Mouse (Mus musculus) liver, embryonic 14.5 days (tissue): ENCODE measurements around the gene Faap24. TPM values are rescaled to one million over a fixed set of nuclear protein-coding genes. Genes with fewer than 3 reads are reported as not detected.
A peak's percentile ranks its signal among the peaks of the same experiment; 100 is the strongest.

Experiments used
- ATAC-seq: fragments of 200-750 bp; cut with Nextera tagmentation; 2 replicates; pipeline ENCODE4 v1.8.0; 2017; ENCODE audit warnings: moderate number of reproducible peaks, mild to moderate bottlenecking, moderate library complexity; ENCODE audit not compliant: insufficient read depth
- DNase-seq, 3 experiments: peaks; one replicate each; pipeline ENCODE4 v3.0.0-alpha.2; 2012 to 2013; ENCODE audit warnings: low read depth in 3 of 3, low spot score in 3 of 3
- H3K27ac ChIP-seq: fragments of 300-500 bp; sonication (generic); 2 replicates; pipeline ENCODE4 v1.5.1; 2014; ENCODE audit warnings: moderate library complexity, mild to moderate bottlenecking, control low read depth, inconsistent platforms
- H3K27me3 ChIP-seq: fragments of 300-500 bp; sonication (generic); 2 replicates; pipeline ENCODE4 v1.6.1; 2014; ENCODE audit warnings: mild to moderate bottlenecking, low read length, moderate library complexity; ENCODE audit not compliant: control insufficient read depth, insufficient read depth
- H3K36me3 ChIP-seq: fragments of 300-500 bp; sonication (generic); replicated peaks from 2 replicates; pipeline ENCODE4 v1.6.1; 2014; ENCODE audit warnings: low read depth; ENCODE audit not compliant: control insufficient read depth, insufficient read depth
- H3K4me1 ChIP-seq, 2 experiments: fragments of 200-500 bp in 1 of 2; fragments of 300-500 bp in 1 of 2; sonication (generic) in 1 of 2; replicated peaks; 2 replicates each; pipeline ENCODE4 v1.6.1; 2012 to 2014; ENCODE audit warnings: antibody characterized with exemption in 1 of 2, inconsistent platforms in 1 of 2, low read length in 1 of 2; ENCODE audit not compliant: control insufficient read depth in 2 of 2, insufficient read depth in 2 of 2
- H3K4me2 ChIP-seq: fragments of 300-500 bp; sonication (generic); 2 replicates; pipeline ENCODE4 v1.6.1; 2014; ENCODE audit warnings: low read depth, mild to moderate bottlenecking, control low read depth, moderate library complexity
- H3K4me3 ChIP-seq, 2 experiments: fragments of 200-500 bp in 1 of 2; fragments of 300-500 bp in 1 of 2; sonication (generic) in 1 of 2; 2 replicates each; pipeline ENCODE4 v1.5.1; 2012 to 2014; ENCODE audit warnings: low read depth in 2 of 2, low read length in 2 of 2, mild to moderate bottlenecking in 2 of 2, control low read depth in 1 of 2, inconsistent platforms in 1 of 2, moderate library complexity in 1 of 2; ENCODE audit not compliant: insufficient read depth in 1 of 2
- H3K9ac ChIP-seq: fragments of 300-500 bp; sonication (generic); replicated peaks from 2 replicates; pipeline ENCODE4 v1.6.1; 2014; ENCODE audit warnings: mild to moderate bottlenecking, control low read depth, moderate library complexity
- H3K9me3 ChIP-seq: fragments of 300-500 bp; sonication (generic); 2 replicates; pipeline ENCODE4 v1.6.1; 2016; ENCODE audit warnings: low read length, mixed read lengths; ENCODE audit not compliant: control insufficient read depth
- CTCF ChIP-seq: IDR thresholded peaks from 2 replicates; pipeline ENCODE4 v1.5.1; 2016; ENCODE audit warnings: antibody characterized with exemption, low read depth, control low read depth
- EP300 ChIP-seq: IDR thresholded peaks from 2 replicates; pipeline ENCODE4 v1.6.1; 2016; ENCODE audit warnings: antibody characterized with exemption, low read depth
- WGBS: fragments of 180-500 bp; shearing (Covaris S2); extraction: QIAGEN DNeasy Blood & Tissue Kit; methylation state at CpG from one replicate; pipeline ENCODE4 v1.1.7; 2014; ENCODE audit not compliant: insufficient replicate concordance; 5-methylcytosine and 5-hydroxymethylcytosine counted together
- polyA plus RNA-seq, 2 experiments: library from polyadenylated mRNA; depleted of rRNA in 1 of 2; stranded (reverse) in 1 of 2; unstranded in 1 of 2; fragments of >200 nt; fragmentation: Nextera tagmentation in 1 of 2; extraction: Ambion mirVana in 1 of 2; gene quantifications; 2 replicates each; pipeline versions ENCODE4 v1.2.1 to v1.2.3; 2012 to 2014

Gene Faap24
- polyA plus RNA-seq, 2 experiments, result 8.1 to 19.1 TPM

DNA sequence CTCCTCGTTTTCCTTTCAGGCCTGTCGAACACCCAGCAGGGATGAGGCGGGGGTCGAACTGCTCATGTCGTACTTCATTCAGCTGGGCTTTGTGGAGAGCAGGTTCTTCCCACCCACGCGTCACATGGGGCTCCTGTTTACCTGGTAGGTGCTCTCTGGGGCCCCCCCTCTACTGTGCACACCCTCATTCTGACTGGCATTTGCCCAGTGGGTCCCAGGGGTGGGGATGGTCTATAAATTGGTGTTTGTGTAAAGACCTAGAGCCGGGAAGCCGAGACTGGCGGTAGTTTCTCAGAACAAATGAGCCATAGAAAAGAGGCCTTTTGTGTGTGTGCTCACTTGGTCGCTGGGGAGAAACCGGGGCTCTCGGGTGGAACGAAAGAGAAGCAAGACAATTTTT lies 25.5 kb downstream of the Faap24 start:
- H3K27ac ChIP-seq, result no peak overlapping the region
- H3K4me3 ChIP-seq, result no peak overlapping the region
- no peak for TF ChIP-seq CTCF
- TF ChIP-seq EP300, result no peak
- no peaks in the 10 kb centered on the region for H3K9me3 ChIP-seq
- no peak overlapping the region for H3K9ac ChIP-seq
- no peak for DNase-seq
- ATAC-seq, result no peak
- 69% methylated on average over 14 of the region's 14 CpGs for WGBS
- H3K27me3 ChIP-seq, result no peaks in the 10 kb centered on the region
- H3K4me1 ChIP-seq, result peaks cover 0 to 2% of the 10 kb centered on the region in 2 experiments; a peak in 1 of 4 replicates
- H3K36me3 ChIP-seq, result no peaks in the 10 kb centered on the region
- H3K4me2 ChIP-seq, result no peak overlapping the region

DNA sequence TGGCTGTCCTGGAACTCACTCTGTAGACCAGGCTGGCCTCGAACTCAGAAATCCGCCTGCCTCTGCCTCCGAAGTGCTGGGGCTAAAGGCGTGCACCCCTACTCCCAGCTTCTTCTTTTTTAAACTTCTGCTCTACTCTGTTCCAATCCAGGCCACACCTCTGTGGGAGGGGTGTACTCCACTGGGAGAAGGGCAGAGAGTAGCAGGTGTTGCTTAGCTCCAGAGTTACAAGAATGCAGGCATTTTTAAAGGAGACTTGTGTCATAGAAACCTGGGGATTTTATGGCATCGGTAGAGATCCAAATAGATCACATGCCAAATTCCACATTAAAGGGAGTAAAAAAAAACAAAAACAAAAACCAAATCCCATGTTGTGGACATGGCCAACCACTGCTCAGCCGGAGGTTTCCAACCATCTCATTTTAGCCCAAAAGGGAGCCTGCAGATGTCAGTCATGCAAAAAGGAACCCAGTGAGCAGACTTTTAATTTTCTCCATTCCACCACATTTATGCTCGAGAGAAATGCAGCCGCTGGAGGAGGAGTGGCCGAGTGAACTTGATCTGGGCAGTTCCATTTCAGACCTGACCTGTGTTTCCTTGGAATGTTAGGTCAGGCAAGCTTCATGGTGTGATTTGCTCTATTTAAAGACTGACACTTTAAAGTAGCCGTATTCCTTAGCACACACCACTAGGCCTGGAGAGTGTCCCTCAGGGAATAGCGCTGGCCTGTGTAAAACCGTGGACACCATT lies 31.3 kb downstream of the Faap24 start:
- TF ChIP-seq CTCF, result no peak
- TF ChIP-seq EP300, result no peak
- ATAC-seq (no peak), DNase-seq (no peak)

DNA sequence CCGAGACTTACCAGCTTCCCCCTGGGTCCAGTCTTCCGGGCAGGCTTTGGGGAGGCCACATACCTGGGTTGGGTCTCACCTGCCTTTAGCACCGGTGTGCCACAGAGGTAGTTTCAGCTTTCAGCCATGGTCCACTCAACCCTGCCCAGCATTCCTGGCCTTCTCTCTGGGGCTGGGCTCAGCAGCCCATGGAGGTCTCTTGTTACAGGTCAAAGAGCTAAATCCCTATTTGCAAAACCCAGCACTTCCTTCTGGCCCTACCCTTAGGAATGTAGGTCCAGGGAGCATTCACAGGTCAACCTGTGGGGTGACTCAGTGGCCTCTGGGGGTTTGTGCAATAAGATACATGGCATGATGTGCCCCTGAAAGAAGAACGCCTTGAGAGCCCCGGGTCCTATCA lies 33.8 kb downstream of the Faap24 start:
- no peak overlapping the region for H3K9ac ChIP-seq
- ATAC-seq (peak; percentile 66), DNase-seq (peak in 1 of 3 experiments; percentile 14)
- peaks cover 0 to 5% of the 10 kb centered on the region in 2 experiments; a peak in 1 of 4 replicates for H3K4me1 ChIP-seq
- H3K27ac ChIP-seq, result no peak overlapping the region
- H3K4me3 ChIP-seq, result no peak overlapping the region
- H3K36me3 ChIP-seq, result no peaks in the 10 kb centered on the region
- no peaks in the 10 kb centered on the region for H3K9me3 ChIP-seq
- H3K4me2 ChIP-seq, result no peak overlapping the region
- no peaks in the 10 kb centered on the region for H3K27me3 ChIP-seq
- no peak for TF ChIP-seq EP300
- no peak for TF ChIP-seq CTCF
- WGBS, result 62% methylated on average over 5 of the region's 5 CpGs

More for the DNA sequence above, 31.3 kb downstream of the Faap24 start:
- Histone ChIP-seq H3K9ac (no peak overlapping the region), H3K4me3 (no peak overlapping the region), H3K4me2 (no peak overlapping the region), H3K27me3 (no peaks in the 10 kb centered on the region), H3K36me3 (no peaks in the 10 kb centered on the region), H3K9me3 (no peaks in the 10 kb centered on the region), H3K4me1 (peaks cover 0 to 5% of the 10 kb centered on the region in 2 experiments; a peak in 1 of 4 replicates), H3K27ac (no peak overlapping the region)
- 63% methylated on average over 12 of the region's 12 CpGs for WGBS

DNA sequence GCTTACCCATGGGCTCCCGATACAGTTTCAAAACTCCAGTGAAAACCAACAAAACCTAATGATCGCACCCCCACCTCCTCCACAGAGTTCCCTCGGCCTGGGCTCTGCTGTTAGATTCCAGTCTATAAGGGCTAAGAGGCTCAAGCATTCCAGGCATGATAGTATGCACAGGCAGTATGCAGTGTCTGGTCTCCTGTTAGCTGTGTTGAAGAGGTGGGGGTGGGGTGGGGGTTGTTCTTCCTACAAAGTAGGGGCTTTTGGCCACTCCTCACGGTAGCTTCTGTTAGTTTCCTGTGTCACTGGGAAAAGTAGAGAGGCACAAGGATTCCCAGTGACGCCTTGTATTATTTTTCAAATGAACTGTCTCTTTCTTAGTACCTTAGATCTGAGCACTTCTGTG lies 34.4 kb downstream of the Faap24 start:
- TF ChIP-seq CTCF (no peak), EP300 (no peak)
- Histone ChIP-seq H3K9me3 (no peaks in the 10 kb centered on the region), H3K4me1 (peaks cover 0 to 5% of the 10 kb centered on the region in 2 experiments; a peak in 1 of 4 replicates), H3K4me2 (no peak overlapping the region), H3K4me3 (no peak overlapping the region), H3K27ac (no peak overlapping the region), H3K9ac (no peak overlapping the region), H3K36me3 (no peaks in the 10 kb centered on the region), H3K27me3 (no peaks in the 10 kb centered on the region)
- ATAC-seq, result no peak
- WGBS, result 47% methylated on average over 5 of the region's 5 CpGs
- DNase-seq, result no peak

DNA sequence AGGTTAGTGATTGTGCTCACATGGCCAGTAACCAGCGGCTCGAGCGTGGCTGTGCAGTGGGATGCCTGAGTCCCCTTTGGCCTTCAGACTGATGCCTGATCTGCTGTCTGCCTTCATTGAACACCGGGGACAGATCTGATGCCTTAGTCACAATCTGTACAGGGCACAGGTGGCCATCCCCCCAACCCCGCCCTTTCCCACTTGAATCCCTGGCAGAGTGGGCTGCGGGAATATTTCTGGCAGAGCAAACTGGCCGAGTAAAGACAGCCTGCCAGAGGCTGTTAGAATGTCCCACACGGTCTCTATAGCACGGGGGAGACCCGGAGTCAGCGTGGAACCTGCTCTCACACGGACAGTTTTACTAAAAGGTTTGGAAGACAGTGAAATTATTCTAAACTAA lies 39.0 kb downstream of the Faap24 start:
- Histone ChIP-seq H3K9me3 (no peaks in the 10 kb centered on the region), H3K4me2 (no peak overlapping the region), H3K27ac (no peak overlapping the region), H3K27me3 (no peaks in the 10 kb centered on the region), H3K4me1 (peaks cover 0 to 2% of the 10 kb centered on the region in 2 experiments; a peak in 1 of 4 replicates), H3K36me3 (no peaks in the 10 kb centered on the region), H3K9ac (no peak overlapping the region), H3K4me3 (no peak overlapping the region)
- no peak for DNase-seq
- no peak for ATAC-seq
- TF ChIP-seq CTCF, result no peak
- no peak for TF ChIP-seq EP300
- WGBS, result 73% methylated on average over 12 of the region's 12 CpGs
